Mouse (Mus musculus): ENCODE results near the gene Vmn1r148. TPM values are rescaled to one million over a fixed set of nuclear protein-coding genes. Genes with fewer than 3 reads are reported as not detected.
"Not testable (repeated sequence)": the region's sequence is repeated elsewhere in the genome, so short reads cannot be mapped to it uniquely, and the experiment has no call there.

Gene Vmn1r148
- polyA plus RNA-seq (2015; fragmentation: Nextera tagmentation; extraction: Ambion mirVana): not detected in 2 replicates

GRCm38 (mm10) chr7:22413283-22413682, at the start of gene Vmn1r148:
TSS of gene Vmn1r148 (plus strand) at chr7:22413583.
- H3K36me3 ChIP-seq; H3K4me2 ChIP-seq; H3K9me3 ChIP-seq; H3K9ac ChIP-seq; ATAC-seq (ENCODE audit: low FRiP score); H3K27me3 ChIP-seq; H3K27ac ChIP-seq; H3K4me1 ChIP-seq (replicated peaks); H3K4me3 ChIP-seq: not testable (repeated sequence)
- WGBS: no CpG with 5 or more reads among the region's 3 CpGs

GRCm38 (mm10) chr7:22370939-22371338, 42.4 kb upstream of the Vmn1r148 start, which contains the start of gene Gm8660:
TSS of gene Gm8660 (minus strand) at chr7:22371039.
- H3K9ac ChIP-seq; H3K4me3 ChIP-seq; H3K4me1 ChIP-seq (replicated peaks); H3K27ac ChIP-seq; H3K9me3 ChIP-seq; ATAC-seq (ENCODE audit: low FRiP score); H3K27me3 ChIP-seq; H3K4me2 ChIP-seq; H3K36me3 ChIP-seq: not testable (repeated sequence)
- no CpG with 5 or more reads among the region's 1 CpGs for WGBS

DNA sequence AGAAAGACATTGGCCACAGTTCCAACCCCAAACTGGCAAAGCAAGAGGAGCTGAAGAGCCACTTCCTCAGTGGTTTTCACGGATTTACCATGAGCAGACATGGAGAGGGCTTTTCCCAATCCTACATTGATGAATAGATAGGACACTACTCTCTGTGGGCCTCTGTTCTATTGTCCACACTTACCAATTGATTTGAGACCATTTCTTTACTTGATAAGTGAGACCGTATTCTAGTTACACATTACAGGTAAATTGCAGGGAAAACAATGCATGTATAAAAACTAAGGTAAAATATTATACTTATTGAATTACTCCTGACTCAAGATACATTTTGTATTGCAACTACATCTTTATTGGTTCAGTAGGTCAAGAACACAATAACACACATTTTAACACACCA, 24.7 kb downstream of the Vmn1r148 start, which contains the start of gene Vmn1r149:
Gene Vmn1r149 (minus strand): TSS at position 101 of the 400 bp plus-strand sequence.
- H3K9me3 ChIP-seq; H3K27me3 ChIP-seq; ATAC-seq (ENCODE audit: low FRiP score); H3K4me2 ChIP-seq; H3K9ac ChIP-seq; H3K4me3 ChIP-seq; H3K36me3 ChIP-seq; H3K27ac ChIP-seq; H3K4me1 ChIP-seq (replicated peaks): not testable (repeated sequence)
- WGBS: no CpG with 5 or more reads among the region's 2 CpGs

DNA sequence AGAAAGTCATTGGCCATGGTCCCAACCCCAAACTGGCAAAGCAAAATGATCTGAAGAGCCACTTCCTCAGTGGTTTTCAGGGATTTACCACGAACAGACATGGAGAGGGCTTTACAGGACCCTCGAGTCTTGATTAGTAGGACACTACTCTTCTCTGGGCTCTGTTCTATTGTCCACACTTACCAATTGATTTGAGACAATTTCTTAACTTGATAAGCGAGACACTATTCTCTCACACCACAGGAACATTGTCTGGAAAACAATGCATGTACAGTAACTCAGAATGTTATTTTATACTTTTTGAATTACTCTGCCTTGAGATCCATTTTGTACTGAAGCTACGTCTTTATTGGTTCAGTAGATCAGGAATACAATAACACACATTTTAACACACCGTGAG, 50.6 kb downstream of the Vmn1r148 start, which contains the start of gene Gm10665:
Gene Gm10665 (minus strand): TSS at position 101 of the 400 bp plus-strand sequence.
- not testable (repeated sequence) for H3K27me3 ChIP-seq; H3K4me1 ChIP-seq (replicated peaks); H3K9ac ChIP-seq; H3K36me3 ChIP-seq; H3K4me3 ChIP-seq; H3K9me3 ChIP-seq; H3K4me2 ChIP-seq; ATAC-seq (ENCODE audit: low FRiP score); H3K27ac ChIP-seq
- no CpG with 5 or more reads among the region's 5 CpGs for WGBS

Other genes with a start within 250 kb of the Vmn1r148 start
- not detected in 2 replicates for gene Vmn1r142, start 249.5 kb upstream of the Vmn1r148 start, polyA plus RNA-seq (2015; fragmentation: Nextera tagmentation; extraction: Ambion mirVana)
- gene Vmn1r143, start 224.2 kb upstream of the Vmn1r148 start, polyA plus RNA-seq (2015; fragmentation: Nextera tagmentation; extraction: Ambion mirVana): not detected in 2 replicates
- gene Gm8653, start 212.3 kb upstream of the Vmn1r148 start, polyA plus RNA-seq (2015; fragmentation: Nextera tagmentation; extraction: Ambion mirVana): not detected in 2 replicates
- not detected in 2 replicates for gene Gm8453, start 184.1 kb upstream of the Vmn1r148 start, polyA plus RNA-seq (2015; fragmentation: Nextera tagmentation; extraction: Ambion mirVana)
- gene Gm4187, start 83.9 kb upstream of the Vmn1r148 start, polyA plus RNA-seq (2015; fragmentation: Nextera tagmentation; extraction: Ambion mirVana): not detected in 2 replicates
- gene Gm8660, start 42.5 kb upstream of the Vmn1r148 start, polyA plus RNA-seq (2015; fragmentation: Nextera tagmentation; extraction: Ambion mirVana): not detected in 2 replicates
- not detected in 2 replicates for gene Vmn1r149, start 24.6 kb downstream of the Vmn1r148 start, polyA plus RNA-seq (2015; fragmentation: Nextera tagmentation; extraction: Ambion mirVana)
- not detected in 2 replicates for gene Gm10665, start 50.5 kb downstream of the Vmn1r148 start, polyA plus RNA-seq (2015; fragmentation: Nextera tagmentation; extraction: Ambion mirVana)
- gene Vmn1r151, start 86.1 kb downstream of the Vmn1r148 start, polyA plus RNA-seq (2015; fragmentation: Nextera tagmentation; extraction: Ambion mirVana): not detected in 2 replicates
- gene Vmn1r152, start 109.4 kb downstream of the Vmn1r148 start, polyA plus RNA-seq (2015; fragmentation: Nextera tagmentation; extraction: Ambion mirVana): not detected in 2 replicates
- gene Gm8677, start 121.3 kb downstream of the Vmn1r148 start, polyA plus RNA-seq (2015; fragmentation: Nextera tagmentation; extraction: Ambion mirVana): not detected in 2 replicates
- gene Gm4201, start 151.8 kb downstream of the Vmn1r148 start, polyA plus RNA-seq (2015; fragmentation: Nextera tagmentation; extraction: Ambion mirVana): not detected in 2 replicates
- not detected in 2 replicates for gene Gm4565, start 174.5 kb downstream of the Vmn1r148 start, polyA plus RNA-seq (2015; fragmentation: Nextera tagmentation; extraction: Ambion mirVana)
- gene Vmn1r155, start 244.4 kb downstream of the Vmn1r148 start, polyA plus RNA-seq (2015; fragmentation: Nextera tagmentation; extraction: Ambion mirVana): not detected in 2 replicates

Measured in hindbrain, embryonic 13.5 days (tissue).